Mouse (Mus musculus): Measurements from ENCODE around the gene Alyref2. TPM values are rescaled to one million over a fixed set of nuclear protein-coding genes. Genes with fewer than 3 reads are reported as not detected.
A peak's percentile ranks its signal among the peaks of the same experiment; 100 is the strongest.

Gene Alyref2
- total and polyA plus RNA-seq, 2 experiments from 2014 or later, result 10.4 to 20.5 TPM

DNA sequence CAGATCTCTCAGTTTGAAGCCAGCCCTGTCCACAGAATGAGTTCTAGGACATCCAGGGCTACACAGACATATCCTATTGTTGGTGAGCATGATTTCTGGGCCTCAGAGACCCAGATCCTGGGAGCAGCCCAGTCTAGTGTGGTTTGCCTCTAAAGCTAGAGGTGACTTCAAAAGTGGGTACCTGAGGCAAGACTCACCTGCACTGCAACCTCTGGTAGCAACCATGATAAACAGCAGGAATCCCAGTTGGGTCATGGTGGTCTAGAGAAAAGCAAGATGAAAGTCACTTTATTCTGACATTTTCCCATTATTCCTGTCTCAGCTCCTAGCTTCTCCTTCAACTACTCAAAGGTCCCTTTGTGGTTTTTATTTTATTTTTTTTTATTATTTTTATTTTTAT, 31.3 kb downstream of the Alyref2 start:
- Histone ChIP-seq H3K9me3 (ENCODE audit: low read length) (no peaks in the 10 kb centered on the region), H3K4me1 (ENCODE audit: insufficient read depth, low read length) (no peaks in the 10 kb centered on the region), H3K27me3 (ENCODE audit: insufficient read depth, low read length) (no peaks in the 10 kb centered on the region), H3K4me3 (ENCODE audit: low read length) (no peak overlapping the region), H3K4me2 (ENCODE audit: low read depth, low read length) (no peak overlapping the region), H3K9ac (replicated peaks; ENCODE audit: low read length) (no peak overlapping the region), H3K27ac (no peak overlapping the region), H3K36me3 (ENCODE audit: insufficient read depth, low read length) (no peaks in the 10 kb centered on the region)
- DNase-seq (ENCODE audit: low spot score), result no peak
- no peak for TF ChIP-seq CTCF (IDR thresholded peaks at IDR 0.05; ENCODE audit: low read depth)
- ATAC-seq, result no peak

DNA sequence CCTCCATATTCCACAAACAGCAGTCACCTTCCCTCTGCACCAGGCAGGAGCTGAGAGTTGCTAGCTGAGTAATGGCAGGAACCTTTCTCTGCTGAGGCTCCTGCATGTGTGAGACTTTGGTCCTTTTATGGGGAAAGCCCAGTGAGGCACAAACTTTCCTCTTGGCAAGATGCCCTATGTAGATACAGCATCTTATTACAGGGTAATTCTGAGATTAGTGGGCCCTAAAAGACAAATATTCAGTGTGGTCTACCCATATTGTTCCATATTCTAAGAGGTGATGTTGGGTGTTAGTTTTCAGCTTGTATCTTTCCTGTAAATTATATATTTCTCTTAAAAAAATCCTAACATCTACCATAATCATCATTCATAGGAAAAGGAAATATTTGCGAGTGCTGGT, 31.9 kb downstream of the Alyref2 start, which contains the start of gene Itln1:
TSS of gene Itln1 (minus strand) at position 101 of the 400 bp plus-strand sequence.
- H3K27me3 ChIP-seq (ENCODE audit: insufficient read depth, low read length), result no peaks in the 10 kb centered on the region
- no peak within 1 kb of the TSS for H3K27ac ChIP-seq
- TF ChIP-seq CTCF (IDR thresholded peaks at IDR 0.05; ENCODE audit: low read depth), result no peak
- H3K9me3 ChIP-seq (ENCODE audit: low read length), result no peaks in the 10 kb centered on the region
- H3K4me1 ChIP-seq (ENCODE audit: insufficient read depth, low read length), result no peaks in the 10 kb centered on the region
- DNase-seq (ENCODE audit: low spot score) (no peak), ATAC-seq (no peak)
- WGBS, result 88% methylated on average over 1 of the region's 1 CpGs
- H3K9ac ChIP-seq (replicated peaks; ENCODE audit: low read length), result no peak within 1 kb of the TSS
- H3K4me2 ChIP-seq (ENCODE audit: low read depth, low read length), result no peak within 1 kb of the TSS
- H3K4me3 ChIP-seq (ENCODE audit: low read length), result no peak within 1 kb of the TSS
- no peaks in the 10 kb centered on the region for H3K36me3 ChIP-seq (ENCODE audit: insufficient read depth, low read length)

DNA sequence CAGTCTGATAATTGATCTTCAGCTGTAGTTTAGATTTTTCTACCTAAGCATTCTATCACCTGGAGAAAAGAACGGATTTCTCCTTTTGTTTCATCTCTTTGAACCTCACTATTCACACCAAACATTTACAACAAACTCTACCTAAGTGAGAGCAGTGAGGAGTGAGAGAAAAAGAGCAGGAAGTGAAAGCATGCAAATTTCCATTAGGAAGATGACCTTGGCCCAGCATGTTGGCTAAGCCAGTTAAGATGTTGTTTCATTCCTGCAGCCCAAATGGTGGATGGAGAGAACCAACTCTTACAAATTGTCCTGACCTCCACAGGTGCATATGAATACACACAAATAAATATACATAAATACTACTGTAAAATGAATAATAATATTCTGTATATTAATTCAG, 37.4 kb downstream of the Alyref2 start:
- 90% methylated on average over 1 of the region's 1 CpGs for WGBS
- no peaks in the 10 kb centered on the region for H3K36me3 ChIP-seq (ENCODE audit: insufficient read depth, low read length)

DNA sequence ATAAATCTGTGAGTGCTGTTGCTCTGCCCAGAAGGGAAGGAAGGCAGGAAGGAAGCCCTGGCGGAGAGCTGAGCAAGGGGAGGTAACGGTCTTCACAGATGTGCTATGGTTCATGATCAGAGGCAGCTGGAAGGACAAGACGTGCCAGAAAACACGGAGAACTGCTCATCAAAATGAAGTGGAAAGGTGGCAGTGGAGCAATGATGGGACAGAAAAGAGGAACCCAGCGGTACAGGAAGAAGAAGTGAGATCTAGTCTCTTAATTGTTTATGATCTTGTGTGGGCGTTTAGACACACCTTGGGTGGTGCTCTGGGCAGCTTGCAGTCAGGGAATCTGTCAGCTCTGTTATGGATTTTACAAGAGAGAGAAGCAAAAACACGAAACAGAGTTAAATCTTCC, 48.0 kb downstream of the Alyref2 start:
- ATAC-seq (no peak), DNase-seq (ENCODE audit: low spot score) (no peak)
- Histone ChIP-seq H3K27ac (no peak overlapping the region), H3K27me3 (ENCODE audit: insufficient read depth, low read length) (no peaks in the 10 kb centered on the region), H3K9ac (replicated peaks; ENCODE audit: low read length) (no peak overlapping the region), H3K4me2 (ENCODE audit: low read depth, low read length) (no peak overlapping the region), H3K36me3 (ENCODE audit: insufficient read depth, low read length) (no peaks in the 10 kb centered on the region), H3K9me3 (ENCODE audit: low read length) (no peaks in the 10 kb centered on the region), H3K4me1 (ENCODE audit: insufficient read depth, low read length) (no peaks in the 10 kb centered on the region), H3K4me3 (ENCODE audit: low read length) (no peak overlapping the region)
- no peak for TF ChIP-seq CTCF (IDR thresholded peaks at IDR 0.05; ENCODE audit: low read depth)
- WGBS, result 82% methylated on average over 7 of the region's 7 CpGs

More for the DNA sequence above, 37.4 kb downstream of the Alyref2 start:
- Histone ChIP-seq H3K4me2 (ENCODE audit: low read depth, low read length) (no peak overlapping the region), H3K9me3 (ENCODE audit: low read length) (no peaks in the 10 kb centered on the region), H3K27me3 (ENCODE audit: insufficient read depth, low read length) (no peaks in the 10 kb centered on the region), H3K4me3 (ENCODE audit: low read length) (no peak overlapping the region), H3K27ac (no peak overlapping the region), H3K4me1 (ENCODE audit: insufficient read depth, low read length) (no peaks in the 10 kb centered on the region), H3K9ac (replicated peaks; ENCODE audit: low read length) (no peak overlapping the region)
- DNase-seq (ENCODE audit: low spot score) (no peak), ATAC-seq (no peak)
- TF ChIP-seq CTCF (IDR thresholded peaks at IDR 0.05; ENCODE audit: low read depth), result no peak

DNA sequence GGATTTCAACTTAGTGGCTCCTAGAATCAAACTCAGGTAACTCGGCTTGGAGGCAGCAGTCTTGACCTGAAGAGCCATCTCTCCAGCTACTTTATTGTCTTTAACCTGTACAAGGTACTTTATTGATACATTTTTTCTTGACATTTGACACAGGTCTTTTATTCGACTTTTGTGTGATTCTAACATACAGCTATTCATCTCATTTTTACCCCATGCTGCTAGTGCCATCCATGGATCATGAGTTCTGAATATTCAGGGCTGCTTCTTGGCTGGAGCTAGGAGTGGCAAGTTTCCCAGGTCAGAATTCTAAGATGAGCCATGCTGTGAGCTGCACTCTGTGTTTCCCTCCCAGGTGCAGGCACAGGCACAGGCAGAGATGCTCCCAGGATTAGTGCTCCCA, 49.0 kb downstream of the Alyref2 start:
- Histone ChIP-seq H3K4me3 (ENCODE audit: low read length) (no peak overlapping the region), H3K27ac (no peak overlapping the region), H3K4me2 (ENCODE audit: low read depth, low read length) (no peak overlapping the region), H3K9ac (replicated peaks; ENCODE audit: low read length) (no peak overlapping the region), H3K9me3 (ENCODE audit: low read length) (no peaks in the 10 kb centered on the region), H3K27me3 (ENCODE audit: insufficient read depth, low read length) (no peaks in the 10 kb centered on the region), H3K36me3 (ENCODE audit: insufficient read depth, low read length) (no peaks in the 10 kb centered on the region), H3K4me1 (ENCODE audit: insufficient read depth, low read length) (no peaks in the 10 kb centered on the region)
- no peak for TF ChIP-seq CTCF (IDR thresholded peaks at IDR 0.05; ENCODE audit: low read depth)
- no peak for DNase-seq (ENCODE audit: low spot score)
- ATAC-seq, result no peak
- WGBS, result 69% methylated on average over 2 of the region's 2 CpGs

DNA sequence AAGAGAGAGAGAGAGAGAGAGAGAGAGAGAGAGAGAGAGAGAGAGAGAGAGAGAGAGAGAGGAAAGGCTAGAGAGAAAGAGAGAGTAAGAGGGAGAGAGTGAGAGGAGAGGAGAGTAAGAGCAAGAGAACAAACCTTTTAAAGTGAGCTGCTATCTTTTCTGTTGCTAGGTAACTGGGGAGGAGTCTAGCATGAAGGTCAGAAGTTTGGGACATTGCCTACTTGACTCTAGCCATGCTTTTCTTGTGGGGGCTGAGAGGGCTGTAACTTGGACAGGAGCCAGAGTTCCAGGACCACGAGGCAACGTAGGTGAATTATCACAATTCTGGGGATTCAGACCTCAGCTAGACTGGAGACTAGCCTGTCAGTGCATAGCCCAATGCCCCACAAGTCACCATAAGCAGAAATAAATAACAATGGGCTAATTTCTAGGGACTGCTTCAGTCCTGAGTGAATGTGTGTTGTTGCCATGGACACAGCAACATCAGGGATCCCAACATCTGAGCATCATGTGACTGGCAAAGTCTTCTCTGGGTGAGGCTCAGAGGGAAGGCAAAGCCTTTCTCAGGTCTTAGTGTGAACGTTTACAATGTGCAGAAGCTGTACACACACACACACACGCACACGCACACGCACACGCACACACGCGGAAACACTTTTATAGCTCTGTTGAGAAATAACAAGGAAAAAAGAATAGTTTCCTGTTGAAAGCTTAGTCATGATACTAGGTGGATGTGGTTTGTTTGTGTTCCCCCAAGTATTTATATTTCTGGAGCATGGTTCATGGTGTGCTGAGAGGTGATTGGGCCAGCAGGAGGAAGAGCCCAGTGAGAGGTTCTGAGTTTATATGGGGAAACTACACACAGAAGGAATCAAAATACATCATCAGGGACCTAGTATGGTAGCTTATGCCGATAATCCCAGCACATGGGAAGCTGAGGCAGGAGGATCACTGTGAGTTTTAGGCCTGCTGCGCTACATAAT, 50.4 kb downstream of the Alyref2 start:
- Histone ChIP-seq H3K27ac (no peak overlapping the region), H3K27me3 (ENCODE audit: insufficient read depth, low read length) (no peaks in the 10 kb centered on the region), H3K9me3 (ENCODE audit: low read length) (no peaks in the 10 kb centered on the region), H3K4me2 (ENCODE audit: low read depth, low read length) (no peak overlapping the region), H3K4me1 (ENCODE audit: insufficient read depth, low read length) (no peaks in the 10 kb centered on the region), H3K4me3 (ENCODE audit: low read length) (no peak overlapping the region), H3K36me3 (ENCODE audit: insufficient read depth, low read length) (no peaks in the 10 kb centered on the region), H3K9ac (replicated peaks; ENCODE audit: low read length) (no peak overlapping the region)
- TF ChIP-seq CTCF (IDR thresholded peaks at IDR 0.05; ENCODE audit: low read depth), result no peak
- 77% methylated on average over 11 of the region's 11 CpGs for WGBS
- peak; percentile 64; the same call in 1 of the 2 replicates for ATAC-seq
- DNase-seq (ENCODE audit: low spot score), result peak; percentile 4

Other genes with a start within 250 kb of the Alyref2 start
- 80.5 and 101 TPM in 2 replicates for gene B4galt3, start 233.2 kb upstream of the Alyref2 start, total RNA-seq (2014; rRNA removed)
- gene B4galt3, start 233.2 kb upstream of the Alyref2 start, polyA plus RNA-seq (2015; fragmentation: Nextera tagmentation; extraction: Ambion mirVana), result 88.8 and 91.9 TPM in 2 replicates
- 35.0 and 44.3 TPM in 2 replicates for gene Ppox, start 222.3 kb upstream of the Alyref2 start, total RNA-seq (2014; rRNA removed)
- gene Ppox, start 222.3 kb upstream of the Alyref2 start, polyA plus RNA-seq (2015; fragmentation: Nextera tagmentation; extraction: Ambion mirVana), result 32.4 and 34.3 TPM in 2 replicates
- 48.6 and 58.7 TPM in 2 replicates for gene Usp21, start 215.5 kb upstream of the Alyref2 start, total RNA-seq (2014; rRNA removed)
- gene Usp21, start 215.5 kb upstream of the Alyref2 start, polyA plus RNA-seq (2015; fragmentation: Nextera tagmentation; extraction: Ambion mirVana), result 71.7 and 73.3 TPM in 2 replicates
- 88.3 and 90.1 TPM in 2 replicates for gene Ufc1, start 208.5 kb upstream of the Alyref2 start, total RNA-seq (2014; rRNA removed)
- 142 and 146 TPM in 2 replicates for gene Ufc1, start 208.5 kb upstream of the Alyref2 start, polyA plus RNA-seq (2015; fragmentation: Nextera tagmentation; extraction: Ambion mirVana)
- 28.7 and 30.2 TPM in 2 replicates for gene Dedd, start 174.3 kb upstream of the Alyref2 start, total RNA-seq (2014; rRNA removed)
- gene Dedd, start 174.3 kb upstream of the Alyref2 start, polyA plus RNA-seq (2015; fragmentation: Nextera tagmentation; extraction: Ambion mirVana), result 38.4 and 39.9 TPM in 2 replicates
- 49.0 and 51.8 TPM in 2 replicates for gene Nit1, start 157.8 kb upstream of the Alyref2 start, total RNA-seq (2014; rRNA removed)
- 44.7 and 45.9 TPM in 2 replicates for gene Nit1, start 157.8 kb upstream of the Alyref2 start, polyA plus RNA-seq (2015; fragmentation: Nextera tagmentation; extraction: Ambion mirVana)
- gene Pfdn2, start 157.8 kb upstream of the Alyref2 start, total RNA-seq (2014; rRNA removed), result 11.9 and 13.1 TPM in 2 replicates
- 136 and 140 TPM in 2 replicates for gene Pfdn2, start 157.8 kb upstream of the Alyref2 start, polyA plus RNA-seq (2015; fragmentation: Nextera tagmentation; extraction: Ambion mirVana)
- 4.3 and 5.1 TPM in 2 replicates for gene Klhdc9, start 142.7 kb upstream of the Alyref2 start, total RNA-seq (2014; rRNA removed)
- 5.3 and 7.8 TPM in 2 replicates for gene Klhdc9, start 142.7 kb upstream of the Alyref2 start, polyA plus RNA-seq (2015; fragmentation: Nextera tagmentation; extraction: Ambion mirVana)
- gene Nectin4, start 133.4 kb upstream of the Alyref2 start, total RNA-seq (2014; rRNA removed), result 2.8 and 5.0 TPM in 2 replicates
- 3.8 and 4.9 TPM in 2 replicates for gene Nectin4, start 133.4 kb upstream of the Alyref2 start, polyA plus RNA-seq (2015; fragmentation: Nextera tagmentation; extraction: Ambion mirVana)
- gene Arhgap30, start 114.5 kb upstream of the Alyref2 start, total RNA-seq (2014; rRNA removed), result 0.52 and 1.3 TPM in 2 replicates
- 0.77 and 0.84 TPM in 2 replicates for gene Arhgap30, start 114.5 kb upstream of the Alyref2 start, polyA plus RNA-seq (2015; fragmentation: Nextera tagmentation; extraction: Ambion mirVana)
- gene Usf1, start 92.2 kb upstream of the Alyref2 start, total RNA-seq (2014; rRNA removed), result 133 and 148 TPM in 2 replicates
- gene Usf1, start 92.2 kb upstream of the Alyref2 start, polyA plus RNA-seq (2015; fragmentation: Nextera tagmentation; extraction: Ambion mirVana), result 132 and 141 TPM in 2 replicates
- 1.5 TPM in 1 of 2 replicates, not detected in the other for gene Tstd1, start 84.6 kb upstream of the Alyref2 start, total RNA-seq (2014; rRNA removed)
- 2.3 and 2.7 TPM in 2 replicates for gene Tstd1, start 84.6 kb upstream of the Alyref2 start, polyA plus RNA-seq (2015; fragmentation: Nextera tagmentation; extraction: Ambion mirVana)
- gene F11r, start 65.9 kb upstream of the Alyref2 start, total RNA-seq (2014; rRNA removed), result 5.7 and 8.2 TPM in 2 replicates
- gene F11r, start 65.9 kb upstream of the Alyref2 start, polyA plus RNA-seq (2015; fragmentation: Nextera tagmentation; extraction: Ambion mirVana), result 14.2 and 14.4 TPM in 2 replicates
- gene Itln1, start 31.8 kb downstream of the Alyref2 start, total RNA-seq (2014; rRNA removed), result not detected in 2 replicates
- not detected in 2 replicates for gene Itln1, start 31.8 kb downstream of the Alyref2 start, polyA plus RNA-seq (2015; fragmentation: Nextera tagmentation; extraction: Ambion mirVana)
- 0.05 TPM in 1 of 2 replicates, not detected in the other for gene Cd244a, start 55.7 kb downstream of the Alyref2 start, total RNA-seq (2014; rRNA removed)
- not detected in 2 replicates for gene Cd244a, start 55.7 kb downstream of the Alyref2 start, polyA plus RNA-seq (2015; fragmentation: Nextera tagmentation; extraction: Ambion mirVana)
- 0.63 TPM in 1 of 2 replicates, not detected in the other for gene Ly9, start 103.9 kb downstream of the Alyref2 start, total RNA-seq (2014; rRNA removed)
- 0.14 TPM in 1 of 2 replicates, not detected in the other for gene Ly9, start 103.9 kb downstream of the Alyref2 start, polyA plus RNA-seq (2015; fragmentation: Nextera tagmentation; extraction: Ambion mirVana)
- not detected in 2 replicates for gene Slamf7, start 149.6 kb downstream of the Alyref2 start, total RNA-seq (2014; rRNA removed)
- gene Slamf7, start 149.6 kb downstream of the Alyref2 start, polyA plus RNA-seq (2015; fragmentation: Nextera tagmentation; extraction: Ambion mirVana), result not detected in 2 replicates
- gene Cd48, start 178.5 kb downstream of the Alyref2 start, total RNA-seq (2014; rRNA removed), result 0.54 and 2.1 TPM in 2 replicates
- gene Cd48, start 178.5 kb downstream of the Alyref2 start, polyA plus RNA-seq (2015; fragmentation: Nextera tagmentation; extraction: Ambion mirVana), result 0.95 and 1.5 TPM in 2 replicates

Data from hindbrain, postnatal 0 days (tissue).